Mouse (Mus musculus): ENCODE data around the gene Tmem230. TPM values are rescaled to one million over a fixed set of nuclear protein-coding genes. Genes with fewer than 3 reads are reported as not detected.

The Tmem230 gene
- polyA plus RNA-seq, 1 experiment, result 1.9 TPM

- no peaks in the 10 kb centered on the region for H3K9me3 ChIP-seq (ENCODE audit: control insufficient read depth, low read length)
- H3K27me3 ChIP-seq (ENCODE audit: control insufficient read depth), result no peaks in the 10 kb centered on the region
- TF ChIP-seq TAL1 (IDR thresholded peaks at IDR 0.05; ENCODE audit: low read length), result no peak
- TF ChIP-seq GATA1 (IDR thresholded peaks at IDR 0.05; ENCODE audit: low read length), result no peak
- peaks cover 16% of the 10 kb centered on the region for H3K36me3 ChIP-seq (ENCODE audit: control insufficient read depth)
- no peak overlapping the region for H3K4me3 ChIP-seq (replicated peaks)
- H3K4me1 ChIP-seq (ENCODE audit: control insufficient read depth), result peaks cover 4% of the 10 kb centered on the region
Observed at GRCm38 (mm10) chr2:132235975-132236374, 11.6 kb downstream of the Tmem230 start.

GRCm38 (mm10) chr2:132235291-132235690 lies 12.3 kb downstream of the Tmem230 start:
- Histone ChIP-seq H3K4me3 (replicated peaks) (no peak overlapping the region), H3K27me3 (ENCODE audit: control insufficient read depth) (no peaks in the 10 kb centered on the region), H3K4me1 (ENCODE audit: control insufficient read depth) (no peaks in the 10 kb centered on the region), H3K9me3 (ENCODE audit: control insufficient read depth, low read length) (no peaks in the 10 kb centered on the region), H3K36me3 (ENCODE audit: control insufficient read depth) (peaks cover 10% of the 10 kb centered on the region)
- TF ChIP-seq GATA1 (IDR thresholded peaks at IDR 0.05; ENCODE audit: low read length), result no peak

DNA sequence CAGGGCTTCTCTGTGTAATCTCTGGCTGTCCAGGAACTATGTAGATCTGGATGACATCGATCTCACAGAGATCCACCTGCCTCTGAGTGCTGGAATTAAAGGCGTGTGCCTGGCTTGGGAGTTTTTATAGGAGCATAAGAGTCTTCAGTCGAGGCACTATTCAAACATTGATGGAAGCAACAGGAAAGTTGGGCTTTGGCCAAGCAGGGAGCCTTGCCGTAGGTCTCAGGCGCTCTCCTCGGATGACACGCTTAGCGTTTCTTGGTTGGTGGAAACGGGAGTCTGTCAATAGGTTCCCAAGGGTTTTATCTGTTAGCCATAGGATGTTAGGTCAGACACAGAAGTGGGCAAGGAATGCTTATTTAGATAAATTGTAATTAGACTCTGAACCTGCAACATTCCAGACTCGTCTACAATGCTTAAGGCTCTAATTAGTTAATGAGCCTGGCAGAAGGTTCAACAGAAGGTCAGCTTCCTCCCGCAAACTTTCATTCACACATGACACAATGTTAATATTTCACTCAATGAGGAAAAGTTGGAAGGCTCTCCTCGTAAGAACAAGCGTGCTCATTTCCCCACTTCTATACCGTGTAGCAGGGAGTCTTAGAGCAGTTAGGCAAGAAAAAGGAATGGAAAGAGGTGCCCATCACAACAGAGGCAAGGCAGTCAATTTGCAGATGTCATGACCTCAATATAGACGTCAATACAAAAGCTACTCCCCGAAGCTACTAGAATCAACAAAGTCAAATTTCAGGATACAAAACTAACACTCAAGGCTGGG lies 13.4 kb downstream of the Tmem230 start:
- peaks cover 10% of the 10 kb centered on the region for H3K36me3 ChIP-seq (ENCODE audit: control insufficient read depth)
- TF ChIP-seq TAL1 (IDR thresholded peaks at IDR 0.05; ENCODE audit: low read length), result no peak
- no peak for TF ChIP-seq GATA1 (IDR thresholded peaks at IDR 0.05; ENCODE audit: low read length)
- H3K4me3 ChIP-seq (replicated peaks), result no peak overlapping the region
- H3K9me3 ChIP-seq (ENCODE audit: control insufficient read depth, low read length), result no peaks in the 10 kb centered on the region
- no peaks in the 10 kb centered on the region; the same call in 1 of the 2 replicates for H3K4me1 ChIP-seq (ENCODE audit: control insufficient read depth)
- H3K27me3 ChIP-seq (ENCODE audit: control insufficient read depth), result no peaks in the 10 kb centered on the region

DNA sequence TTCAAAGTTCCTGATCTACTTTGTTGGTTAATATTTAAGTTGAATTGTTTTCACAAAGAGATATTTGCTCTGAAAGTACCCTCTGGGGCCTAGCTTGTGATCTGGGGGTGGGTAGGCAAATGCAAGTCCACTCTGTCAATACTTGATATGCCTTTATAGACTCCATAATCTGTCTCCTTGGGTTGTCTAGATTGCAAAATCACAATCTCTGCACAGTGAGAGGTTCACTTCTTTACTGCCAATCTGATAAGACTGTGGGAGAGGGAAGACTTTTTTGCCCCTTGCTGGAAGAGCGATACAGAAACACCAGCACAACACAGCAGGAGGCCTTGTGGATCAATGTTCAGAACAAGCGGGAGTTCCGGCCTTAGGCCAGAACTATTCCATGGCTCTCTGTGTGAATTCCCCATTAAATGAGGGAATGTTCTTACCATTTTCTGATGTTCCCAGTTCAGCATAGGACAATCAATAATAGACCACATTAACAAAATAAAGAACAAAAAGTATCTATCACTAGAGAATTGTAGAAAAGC lies 15.1 kb downstream of the Tmem230 start:
- Histone ChIP-seq H3K4me1 (ENCODE audit: control insufficient read depth) (no peaks in the 10 kb centered on the region; the same call in 1 of the 2 replicates), H3K9me3 (ENCODE audit: control insufficient read depth, low read length) (no peaks in the 10 kb centered on the region), H3K4me3 (replicated peaks) (no peak overlapping the region), H3K36me3 (ENCODE audit: control insufficient read depth) (no peaks in the 10 kb centered on the region), H3K27me3 (ENCODE audit: control insufficient read depth) (no peaks in the 10 kb centered on the region)
- TF ChIP-seq GATA1 (IDR thresholded peaks at IDR 0.05; ENCODE audit: low read length), result no peak
- TF ChIP-seq TAL1 (IDR thresholded peaks at IDR 0.05; ENCODE audit: low read length), result no peak

- Histone ChIP-seq H3K4me1 (ENCODE audit: control insufficient read depth) (no peaks in the 10 kb centered on the region), H3K9me3 (ENCODE audit: control insufficient read depth, low read length) (no peaks in the 10 kb centered on the region), H3K4me3 (replicated peaks) (no peak overlapping the region), H3K36me3 (ENCODE audit: control insufficient read depth) (no peaks in the 10 kb centered on the region), H3K27me3 (ENCODE audit: control insufficient read depth) (no peaks in the 10 kb centered on the region)
- TF ChIP-seq GATA1 (IDR thresholded peaks at IDR 0.05; ENCODE audit: low read length), result no peak
- TF ChIP-seq TAL1 (IDR thresholded peaks at IDR 0.05; ENCODE audit: low read length), result no peak
Observed at GRCm38 (mm10) chr2:132224359-132224758, 23.2 kb downstream of the Tmem230 start.

DNA sequence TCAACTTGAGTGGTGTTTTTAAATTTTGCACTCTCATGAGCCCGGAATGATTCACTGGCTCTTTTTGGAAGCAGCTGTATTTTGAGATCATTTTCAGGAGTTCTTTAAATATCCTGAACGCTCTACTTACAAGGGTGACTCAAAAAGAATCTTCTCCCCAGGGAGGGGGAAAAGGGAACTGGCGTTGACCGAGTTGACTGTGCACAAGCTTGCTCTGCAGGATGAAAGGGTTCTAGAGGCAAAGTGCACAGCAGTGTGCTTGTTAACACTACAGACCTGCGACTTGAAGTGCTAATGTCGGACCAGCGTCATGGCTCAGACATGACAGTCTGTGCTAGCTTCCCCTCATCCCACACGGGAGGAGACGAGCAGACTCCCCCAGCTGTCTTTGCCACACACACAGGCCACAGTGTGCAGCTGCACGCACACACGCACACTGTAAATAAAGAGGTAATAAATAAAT lies 26.0 kb downstream of the Tmem230 start:
- Histone ChIP-seq H3K4me3 (replicated peaks) (no peak overlapping the region), H3K27me3 (ENCODE audit: control insufficient read depth) (no peaks in the 10 kb centered on the region), H3K9me3 (ENCODE audit: control insufficient read depth, low read length) (no peaks in the 10 kb centered on the region), H3K36me3 (ENCODE audit: control insufficient read depth) (no peaks in the 10 kb centered on the region), H3K4me1 (ENCODE audit: control insufficient read depth) (no peaks in the 10 kb centered on the region)
- TF ChIP-seq TAL1 (IDR thresholded peaks at IDR 0.05; ENCODE audit: low read length), result no peak
- TF ChIP-seq GATA1 (IDR thresholded peaks at IDR 0.05; ENCODE audit: low read length), result no peak

- Histone ChIP-seq H3K36me3 (ENCODE audit: control insufficient read depth) (no peaks in the 10 kb centered on the region), H3K4me1 (ENCODE audit: control insufficient read depth) (peaks cover 12% of the 10 kb centered on the region), H3K9me3 (ENCODE audit: control insufficient read depth, low read length) (no peaks in the 10 kb centered on the region), H3K4me3 (replicated peaks) (no peak overlapping the region), H3K27me3 (ENCODE audit: control insufficient read depth) (no peaks in the 10 kb centered on the region)
- TF ChIP-seq GATA1 (IDR thresholded peaks at IDR 0.05; ENCODE audit: low read length) (no peak), TAL1 (IDR thresholded peaks at IDR 0.05; ENCODE audit: low read length) (no peak)
Observed at GRCm38 (mm10) chr2:132211995-132212656, 35.5 kb downstream of the Tmem230 start.

- H3K27me3 ChIP-seq (ENCODE audit: control insufficient read depth), result no peaks in the 10 kb centered on the region
- no peak for TF ChIP-seq TAL1 (IDR thresholded peaks at IDR 0.05; ENCODE audit: low read length)
- no peak for TF ChIP-seq GATA1 (IDR thresholded peaks at IDR 0.05; ENCODE audit: low read length)
- no peaks in the 10 kb centered on the region for H3K36me3 ChIP-seq (ENCODE audit: control insufficient read depth)
- no peaks in the 10 kb centered on the region for H3K9me3 ChIP-seq (ENCODE audit: control insufficient read depth, low read length)
- H3K4me1 ChIP-seq (ENCODE audit: control insufficient read depth), result peaks cover 12% of the 10 kb centered on the region
- no peak overlapping the region for H3K4me3 ChIP-seq (replicated peaks)
Observed at GRCm38 (mm10) chr2:132210806-132211312, 36.7 kb downstream of the Tmem230 start.

DNA sequence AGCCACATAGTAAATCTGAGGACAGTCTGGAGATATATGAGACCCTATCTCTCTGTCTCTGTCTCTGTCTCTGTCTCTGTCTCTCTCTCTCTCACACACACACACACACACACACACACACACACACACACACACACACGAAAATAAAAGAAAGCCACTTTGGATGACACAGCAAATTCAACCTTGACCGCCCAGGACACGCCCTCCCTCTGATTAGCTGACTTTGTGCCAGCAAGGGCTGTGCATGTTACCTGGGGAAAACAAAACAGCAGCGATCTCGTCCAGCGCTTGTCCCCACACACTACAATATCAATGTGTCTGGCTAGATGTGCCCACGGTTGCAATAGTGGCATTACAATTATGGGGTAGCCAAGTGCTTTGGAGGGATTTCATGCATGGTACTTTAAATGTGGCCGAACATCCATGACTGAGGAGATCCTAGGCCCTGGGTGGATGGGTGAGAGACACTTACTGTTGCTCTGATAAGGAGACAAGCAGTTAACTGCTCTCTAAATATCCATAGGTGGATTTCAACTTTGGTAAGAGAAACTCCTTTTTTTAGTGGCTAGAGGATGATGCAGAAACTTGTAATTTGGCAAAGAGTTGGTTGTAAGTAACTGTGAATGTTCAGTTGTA lies 39.2 kb downstream of the Tmem230 start:
- Histone ChIP-seq H3K9me3 (ENCODE audit: control insufficient read depth, low read length) (no peaks in the 10 kb centered on the region), H3K4me3 (replicated peaks) (no peak overlapping the region), H3K4me1 (ENCODE audit: control insufficient read depth) (peaks cover 12% of the 10 kb centered on the region), H3K27me3 (ENCODE audit: control insufficient read depth) (no peaks in the 10 kb centered on the region), H3K36me3 (ENCODE audit: control insufficient read depth) (no peaks in the 10 kb centered on the region)
- TF ChIP-seq GATA1 (IDR thresholded peaks at IDR 0.05; ENCODE audit: low read length) (no peak), TAL1 (IDR thresholded peaks at IDR 0.05; ENCODE audit: low read length) (no peak)
